Mouse (Mus musculus) erythroblast, embryonic 14.5 days (primary cell): ENCODE results near the gene Fancc. TPM values are rescaled to one million over a fixed set of nuclear protein-coding genes. Genes with fewer than 3 reads are reported as not detected.

Experiments
- H3K27me3 ChIP-seq: 2 replicates; pipeline ENCODE4 v1.6.1; 2012; ENCODE audit warnings: inconsistent platforms; ENCODE audit not compliant: control insufficient read depth
- H3K36me3 ChIP-seq: 2 replicates; pipeline ENCODE4 v1.6.1; 2012; ENCODE audit warnings: mild to moderate bottlenecking, inconsistent platforms; ENCODE audit not compliant: control insufficient read depth
- H3K4me1 ChIP-seq: 2 replicates; pipeline ENCODE4 v1.6.1; 2012; ENCODE audit warnings: inconsistent platforms; ENCODE audit not compliant: control insufficient read depth
- H3K4me3 ChIP-seq: replicated peaks from 2 replicates; pipeline ENCODE3; 2012; ENCODE audit warnings: moderate library complexity, mild to moderate bottlenecking, inconsistent platforms
- H3K9me3 ChIP-seq: 2 replicates; pipeline ENCODE4 v1.6.1; 2012; ENCODE audit warnings: low read length, inconsistent platforms, mixed read lengths; ENCODE audit not compliant: control insufficient read depth
- GATA1 ChIP-seq: IDR thresholded peaks from 2 replicates; pipeline ENCODE4 v1.6.1; 2012; ENCODE audit warnings: low read length, inconsistent platforms, mixed read lengths
- TAL1 ChIP-seq: IDR thresholded peaks from 3 replicates; pipeline ENCODE4 v1.6.1; 2012; ENCODE audit warnings: low read length, inconsistent platforms, mixed read lengths
- polyA plus RNA-seq: library from polyadenylated mRNA; stranded (reverse); fragments of >175 nt; gene quantifications from 2 replicates; pipeline ENCODE4 v1.2.3, GENCODE M21; 2012

Gene Fancc
- polyA plus RNA-seq, 1 experiment = 0.74 TPM

- Histone ChIP-seq H3K36me3 (peaks cover 43% of the 10 kb centered on the region), H3K9me3 (no peaks in the 10 kb centered on the region), H3K4me3 (no peak overlapping the region), H3K27me3 (no peaks in the 10 kb centered on the region), H3K4me1 (no peaks in the 10 kb centered on the region)
- TF ChIP-seq TAL1 (no peak), GATA1 (no peak)
Measured at GRCm38 (mm10) chr13:63286483-63287102, 210.5 kb downstream of the Fancc start.

- Histone ChIP-seq H3K4me3 (no peak overlapping the region), H3K4me1 (no peaks in the 10 kb centered on the region), H3K27me3 (no peaks in the 10 kb centered on the region), H3K9me3 (no peaks in the 10 kb centered on the region), H3K36me3 (peaks cover 37% of the 10 kb centered on the region)
- TF ChIP-seq TAL1 = no peak
- TF ChIP-seq GATA1 = no peak
Measured at GRCm38 (mm10) chr13:63284748-63285147, 212.3 kb downstream of the Fancc start.

- H3K4me1 ChIP-seq = no peaks in the 10 kb centered on the region; the same call in 1 of the 2 replicates
- H3K9me3 ChIP-seq = no peaks in the 10 kb centered on the region
- peaks cover 31% of the 10 kb centered on the region for H3K36me3 ChIP-seq
- TF ChIP-seq TAL1 = no peak
- TF ChIP-seq GATA1 = no peak
- H3K4me3 ChIP-seq = no peak overlapping the region
- H3K27me3 ChIP-seq = no peaks in the 10 kb centered on the region
Measured at GRCm38 (mm10) chr13:63283236-63283635, 213.8 kb downstream of the Fancc start.

- peaks cover 20% of the 10 kb centered on the region for H3K36me3 ChIP-seq
- no peaks in the 10 kb centered on the region for H3K9me3 ChIP-seq
- no peak overlapping the region for H3K4me3 ChIP-seq
- no peaks in the 10 kb centered on the region; the same call in 1 of the 2 replicates for H3K4me1 ChIP-seq
- TF ChIP-seq GATA1 (no peak), TAL1 (no peak)
- H3K27me3 ChIP-seq = no peaks in the 10 kb centered on the region
Measured at GRCm38 (mm10) chr13:63281206-63281605, 215.9 kb downstream of the Fancc start.

GRCm38 (mm10) chr13:63280344-63280743, 216.7 kb downstream of the Fancc start:
- Histone ChIP-seq H3K9me3 (no peaks in the 10 kb centered on the region), H3K27me3 (no peaks in the 10 kb centered on the region), H3K36me3 (peaks cover 16% of the 10 kb centered on the region), H3K4me3 (no peak overlapping the region), H3K4me1 (no peaks in the 10 kb centered on the region; the same call in 1 of the 2 replicates)
- TF ChIP-seq GATA1 (no peak), TAL1 (no peak)

GRCm38 (mm10) chr13:63279807-63280206, 217.3 kb downstream of the Fancc start:
- TF ChIP-seq GATA1 (no peak), TAL1 (no peak)
- H3K4me1 ChIP-seq = no peaks in the 10 kb centered on the region; the same call in 1 of the 2 replicates
- peaks cover 13% of the 10 kb centered on the region for H3K36me3 ChIP-seq
- no peaks in the 10 kb centered on the region for H3K27me3 ChIP-seq
- H3K4me3 ChIP-seq = no peak overlapping the region
- H3K9me3 ChIP-seq = no peaks in the 10 kb centered on the region

GRCm38 (mm10) chr13:63278796-63279475, 218.1 kb downstream of the Fancc start:
- H3K4me1 ChIP-seq = no peaks in the 10 kb centered on the region; the same call in 1 of the 2 replicates
- no peak overlapping the region for H3K4me3 ChIP-seq
- H3K27me3 ChIP-seq = no peaks in the 10 kb centered on the region
- H3K9me3 ChIP-seq = no peaks in the 10 kb centered on the region
- peaks cover 13% of the 10 kb centered on the region for H3K36me3 ChIP-seq
- TF ChIP-seq TAL1 (no peak), GATA1 (no peak)

GRCm38 (mm10) chr13:63278141-63278631, 218.9 kb downstream of the Fancc start:
- no peaks in the 10 kb centered on the region for H3K27me3 ChIP-seq
- H3K4me3 ChIP-seq = no peak overlapping the region
- TF ChIP-seq GATA1 (no peak), TAL1 (no peak)
- H3K4me1 ChIP-seq = no peaks in the 10 kb centered on the region; the same call in 1 of the 2 replicates
- H3K36me3 ChIP-seq = peaks cover 8% of the 10 kb centered on the region
- H3K9me3 ChIP-seq = no peaks in the 10 kb centered on the region

GRCm38 (mm10) chr13:63277316-63277715, 219.8 kb downstream of the Fancc start:
- H3K9me3 ChIP-seq = no peaks in the 10 kb centered on the region
- no peak overlapping the region for H3K4me3 ChIP-seq
- H3K27me3 ChIP-seq = no peaks in the 10 kb centered on the region
- peaks cover 5% of the 10 kb centered on the region for H3K36me3 ChIP-seq
- peaks cover 8% of the 10 kb centered on the region for H3K4me1 ChIP-seq
- TF ChIP-seq GATA1 (no peak), TAL1 (no peak)
